Mouse (Mus musculus) heart, embryonic 16.5 days (tissue): Measurements from ENCODE around the gene Dapk3. TPM values are rescaled to one million over a fixed set of nuclear protein-coding genes. Genes with fewer than 3 reads are reported as not detected.

Experiments used
- ATAC-seq: fragments of 200-750 bp; cut with Nextera tagmentation; replicated peaks from 2 replicates; pipeline ENCODE4 v1.8.0; 2017; ENCODE audit warnings: moderate number of reproducible peaks; ENCODE audit not compliant: insufficient read depth, low FRiP score; ENCODE audit errors: extremely low read depth
- H3K27ac ChIP-seq: fragments of 300-500 bp; sonication (generic); 2 replicates; pipeline ENCODE4 v1.5.1; 2014; ENCODE audit warnings: mild to moderate bottlenecking, low read length, control low read depth, moderate library complexity
- H3K27me3 ChIP-seq: fragments of 300-500 bp; sonication (generic); 2 replicates; pipeline ENCODE4 v1.6.1; 2014; ENCODE audit warnings: low read length, mixed read lengths; ENCODE audit not compliant: control insufficient read depth, insufficient read depth
- H3K36me3 ChIP-seq: fragments of 300-500 bp; sonication (generic); 2 replicates; pipeline ENCODE4 v1.6.1; 2014; ENCODE audit not compliant: control insufficient read depth, insufficient read depth
- H3K4me1 ChIP-seq: fragments of 300-500 bp; sonication (generic); 2 replicates; pipeline ENCODE4 v1.6.1; 2014; ENCODE audit warnings: low read length, mixed read lengths; ENCODE audit not compliant: control insufficient read depth, insufficient read depth
- H3K4me2 ChIP-seq: fragments of 300-500 bp; sonication (generic); 2 replicates; pipeline ENCODE4 v1.6.1; 2014; ENCODE audit warnings: low read depth, mild to moderate bottlenecking, control low read depth, low read length
- H3K4me3 ChIP-seq: fragments of 300-500 bp; sonication (generic); 2 replicates; pipeline ENCODE4 v1.5.1; 2014; ENCODE audit warnings: mild to moderate bottlenecking, control low read depth, low read length
- H3K9ac ChIP-seq: fragments of 300-500 bp; sonication (generic); 2 replicates; pipeline ENCODE4 v1.6.1; 2014; ENCODE audit warnings: low read length, control low read depth
- H3K9me3 ChIP-seq: fragments of 300-500 bp; sonication (generic); replicated peaks from 2 replicates; pipeline ENCODE4 v1.6.1; 2016; ENCODE audit warnings: low read length; ENCODE audit not compliant: control insufficient read depth
- WGBS: fragments of 180-500 bp; shearing (Covaris S2); extraction: QIAGEN DNeasy Blood & Tissue Kit; methylation state at CpG from one replicate; pipeline ENCODE4 v1.1.7; 2014; 5-methylcytosine and 5-hydroxymethylcytosine counted together
- polyA plus RNA-seq: library from polyadenylated mRNA; unstranded; fragments of >200 nt; fragmentation: Nextera tagmentation; extraction: Ambion mirVana; gene quantifications from 2 replicates; pipeline ENCODE4 v1.2.1, GENCODE M21; 2015

Dapk3 gene
- polyA plus RNA-seq, 1 experiment from 2014 or later = 40.2 TPM

GRCm38 (mm10) chr10:81192968-81193501 lies 10.2 kb downstream of the Dapk3 start:
- Histone ChIP-seq H3K4me3 (peak overlapping the region; percentile 68), H3K4me1 (peaks cover 24% of the 10 kb centered on the region), H3K36me3 (peaks cover 9% of the 10 kb centered on the region), H3K27me3 (0 out of 2 replicates have a peak, but pooled peaks cover 7% of the 10 kb centered on the region), H3K4me2 (peak overlapping the region; percentile 96), H3K9me3 (no peaks in the 10 kb centered on the region), H3K9ac (peak overlapping the region; percentile 90), H3K27ac (peak overlapping the region; percentile 100)
- 4% methylated on average over 19 of the region's 19 CpGs for WGBS
- ATAC-seq = no peak; the same call in 1 of the 2 replicates

DNA sequence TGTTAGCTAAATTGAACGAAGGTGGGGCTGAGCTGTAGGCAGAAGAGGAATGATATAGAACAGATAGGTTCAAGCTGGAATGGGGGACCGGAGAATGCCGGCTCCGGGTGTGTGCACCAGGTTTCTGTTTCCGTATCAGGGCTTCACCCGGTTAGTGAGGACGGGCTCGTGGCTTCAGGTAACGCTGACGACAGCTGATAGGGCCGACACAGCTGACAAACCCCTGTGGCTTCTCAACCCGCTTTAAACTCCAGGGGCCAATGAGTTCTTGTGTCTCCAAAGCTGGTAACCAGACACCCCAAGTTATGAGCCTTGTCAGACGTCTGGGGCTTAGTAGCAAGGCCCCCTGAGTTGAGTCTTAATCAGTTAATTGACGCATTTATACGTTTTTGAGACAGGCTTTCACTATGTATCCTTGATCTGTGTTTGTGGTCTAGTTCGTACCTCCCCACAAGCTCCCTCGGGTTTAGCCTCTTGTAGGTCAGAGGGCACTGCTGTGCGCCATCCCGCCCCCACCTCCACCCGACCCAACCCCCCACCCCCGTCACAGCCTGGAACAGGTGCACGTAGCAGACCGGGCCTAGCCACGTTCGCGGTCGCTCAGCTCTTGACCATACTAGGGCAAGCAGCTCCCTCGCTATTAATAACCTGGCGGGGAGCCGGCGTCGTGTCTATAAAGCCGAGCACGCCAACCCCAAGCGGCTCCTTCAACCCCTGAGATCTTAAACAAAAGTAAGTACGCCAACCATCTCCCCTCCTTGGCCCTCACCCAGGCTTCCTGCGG lies 11.4 kb downstream of the Dapk3 start:
- peak; percentile 68 for ATAC-seq
- H3K4me1 ChIP-seq = peaks cover 30% of the 10 kb centered on the region
- WGBS = 5% methylated on average over 37 of the region's 37 CpGs

DNA sequence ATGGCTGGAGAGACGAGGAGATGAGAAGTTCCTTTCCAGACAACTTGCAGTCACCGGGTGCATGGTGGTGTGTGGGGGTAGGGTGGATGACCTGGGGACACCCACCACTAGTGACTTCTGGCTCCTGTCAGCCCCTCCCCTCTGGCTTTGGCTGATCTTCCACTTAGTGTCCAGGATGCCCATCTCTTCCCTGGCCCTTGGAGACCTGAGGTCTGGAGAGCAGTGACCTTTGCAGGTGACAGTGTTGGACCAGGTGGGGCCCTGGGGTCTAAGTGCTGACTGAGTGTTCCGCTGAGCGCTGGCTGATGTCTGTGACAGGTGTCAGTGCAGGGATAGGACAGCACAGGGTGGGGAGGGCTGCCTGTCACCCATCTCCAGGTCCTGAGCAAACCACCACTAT lies 12.5 kb downstream of the Dapk3 start:
- WGBS = 30% methylated on average over 4 of the region's 4 CpGs

More for the DNA sequence above, 11.4 kb downstream of the Dapk3 start:
- Histone ChIP-seq H3K27me3 (0 out of 2 replicates have a peak, but pooled peaks cover 7% of the 10 kb centered on the region), H3K4me2 (peak overlapping the region; percentile 77), H3K9me3 (no peaks in the 10 kb centered on the region), H3K36me3 (peaks cover 6% of the 10 kb centered on the region), H3K4me3 (peak overlapping the region; percentile 61), H3K9ac (peak overlapping the region; percentile 86), H3K27ac (peak overlapping the region; percentile 100)

DNA sequence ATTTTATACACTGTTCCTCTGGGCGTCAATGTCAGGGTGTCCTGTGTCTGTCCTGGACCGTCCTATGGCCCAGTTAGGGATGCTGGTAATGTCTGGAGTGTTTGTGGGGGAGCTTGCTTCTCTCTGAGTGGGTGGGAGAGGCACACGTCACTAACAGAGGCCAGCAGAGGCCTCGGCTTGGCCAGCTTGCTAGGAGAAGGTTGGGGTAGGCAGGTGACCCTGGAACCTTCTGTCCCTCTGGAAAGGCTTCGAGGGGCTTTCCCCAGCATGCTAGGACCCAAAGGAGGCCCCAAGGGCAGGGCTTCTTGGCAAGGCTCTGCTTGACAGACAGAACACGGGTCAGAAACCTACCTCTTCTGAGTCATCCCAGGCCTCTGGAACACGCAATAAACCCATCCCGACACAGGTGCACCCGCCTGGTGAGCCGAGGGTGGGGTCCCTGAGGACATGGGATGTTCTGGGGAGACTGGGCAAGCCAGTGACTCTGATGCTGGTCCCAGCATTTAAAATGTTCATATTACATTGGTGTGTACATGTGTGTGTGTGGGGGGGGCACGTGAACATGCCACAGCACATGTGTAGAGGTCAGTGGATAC lies 13.8 kb downstream of the Dapk3 start:
- 42% methylated on average over 11 of the region's 11 CpGs for WGBS
- peak overlapping the region; percentile 86 for H3K9ac ChIP-seq
- H3K27me3 ChIP-seq = 0 out of 2 replicates have a peak, but pooled peaks cover 7% of the 10 kb centered on the region
- no peaks in the 10 kb centered on the region for H3K9me3 ChIP-seq
- H3K4me1 ChIP-seq = peaks cover 43% of the 10 kb centered on the region
- no peaks in the 10 kb centered on the region for H3K36me3 ChIP-seq
- peak overlapping the region; percentile 100 for H3K27ac ChIP-seq
- peak overlapping the region; percentile 61 for H3K4me3 ChIP-seq
- peak overlapping the region; percentile 77 for H3K4me2 ChIP-seq
- no peak for ATAC-seq

More for the DNA sequence above, 12.5 kb downstream of the Dapk3 start:
- Histone ChIP-seq H3K4me3 (peak overlapping the region; percentile 61), H3K27ac (peak overlapping the region; percentile 100), H3K4me1 (peaks cover 35% of the 10 kb centered on the region), H3K27me3 (0 out of 2 replicates have a peak, but pooled peaks cover 7% of the 10 kb centered on the region), H3K36me3 (peaks cover 2% of the 10 kb centered on the region; the same call in 1 of the 2 replicates), H3K9ac (peak overlapping the region; percentile 86), H3K9me3 (no peaks in the 10 kb centered on the region), H3K4me2 (peak overlapping the region; percentile 77)
- no peak for ATAC-seq

DNA sequence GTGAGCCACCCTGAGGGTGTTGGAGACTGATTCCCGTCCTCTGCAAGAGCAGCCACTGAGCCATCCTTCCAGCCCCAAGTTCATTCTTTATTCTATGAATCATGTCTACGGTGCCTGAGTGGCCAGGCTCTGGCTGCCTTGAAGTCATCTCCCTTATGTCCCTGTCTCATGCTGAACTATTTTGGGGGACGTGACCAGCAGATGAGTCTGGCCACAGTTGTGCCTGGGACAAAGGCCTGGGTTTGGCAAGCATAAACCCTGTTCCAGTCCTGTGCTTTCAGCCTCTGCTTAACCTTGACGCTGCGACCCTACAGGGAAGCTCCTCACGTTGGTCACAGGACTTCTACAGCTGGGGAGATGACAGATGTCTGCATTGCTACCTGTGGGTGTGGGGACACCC lies 14.5 kb downstream of the Dapk3 start:
- Histone ChIP-seq H3K4me1 (peaks cover 40% of the 10 kb centered on the region), H3K27me3 (0 out of 2 replicates have a peak, but pooled peaks cover 7% of the 10 kb centered on the region), H3K4me3 (peak overlapping the region; percentile 61), H3K36me3 (no peaks in the 10 kb centered on the region), H3K9me3 (no peaks in the 10 kb centered on the region), H3K27ac (peak overlapping the region; percentile 100), H3K9ac (peak overlapping the region; percentile 86), H3K4me2 (peak overlapping the region; percentile 77)
- no peak for ATAC-seq
- WGBS = 29% methylated on average over 6 of the region's 6 CpGs

- no peak overlapping the region for H3K4me3 ChIP-seq
- 0 out of 2 replicates have a peak, but pooled peaks cover 7% of the 10 kb centered on the region for H3K27me3 ChIP-seq
- 2% methylated on average over 9 of the region's 9 CpGs for WGBS
- H3K4me2 ChIP-seq = peak overlapping the region; percentile 36; the same call in 1 of the 2 replicates
- peak overlapping the region; percentile 96 for H3K27ac ChIP-seq
- peaks cover 42% of the 10 kb centered on the region for H3K4me1 ChIP-seq
- peak overlapping the region; percentile 86 for H3K9ac ChIP-seq
- no peaks in the 10 kb centered on the region for H3K9me3 ChIP-seq
- H3K36me3 ChIP-seq = no peaks in the 10 kb centered on the region
- no peak for ATAC-seq
Observed at GRCm38 (mm10) chr10:81198230-81198629, 15.4 kb downstream of the Dapk3 start.

GRCm38 (mm10) chr10:81198990-81199389 lies 16.2 kb downstream of the Dapk3 start:
- Histone ChIP-seq H3K9ac (peak overlapping the region; percentile 75), H3K9me3 (no peaks in the 10 kb centered on the region), H3K4me2 (peak overlapping the region; percentile 7; the same call in 1 of the 2 replicates), H3K4me1 (peaks cover 44% of the 10 kb centered on the region), H3K27me3 (0 out of 2 replicates have a peak, but pooled peaks cover 7% of the 10 kb centered on the region), H3K36me3 (no peaks in the 10 kb centered on the region), H3K4me3 (no peak overlapping the region), H3K27ac (peak overlapping the region; percentile 96)
- ATAC-seq = no peak
- 78% methylated on average over 6 of the region's 6 CpGs for WGBS

DNA sequence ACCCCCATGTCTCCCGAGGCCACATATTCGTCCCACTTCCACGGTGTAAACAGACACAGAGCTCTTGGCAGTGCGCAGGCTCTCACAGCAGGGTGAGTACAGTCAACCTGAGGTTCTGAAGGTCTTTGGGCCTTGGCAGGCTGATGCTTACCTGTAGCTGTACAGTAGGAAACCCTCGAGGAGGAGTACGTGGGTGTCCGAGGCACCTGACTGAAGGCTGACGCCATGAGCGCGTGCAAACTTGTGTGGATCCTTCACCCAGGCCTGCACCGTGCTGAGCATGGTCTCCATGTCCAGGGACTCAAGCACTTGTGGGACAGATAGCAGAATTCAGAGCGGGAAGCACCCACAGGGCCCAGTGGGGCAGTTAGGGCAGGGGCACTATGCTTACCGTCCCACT lies 17.3 kb downstream of the Dapk3 start:
- H3K4me1 ChIP-seq = peaks cover 42% of the 10 kb centered on the region
- 69% methylated on average over 13 of the region's 13 CpGs for WGBS
- peak overlapping the region; percentile 7; the same call in 1 of the 2 replicates for H3K4me2 ChIP-seq
- 0 out of 2 replicates have a peak, but pooled peaks cover 5% of the 10 kb centered on the region for H3K27me3 ChIP-seq
- H3K27ac ChIP-seq = peak overlapping the region; percentile 96
- no peak overlapping the region for H3K4me3 ChIP-seq
- ATAC-seq = no peak
- H3K9me3 ChIP-seq = no peaks in the 10 kb centered on the region
- H3K9ac ChIP-seq = peak overlapping the region; percentile 75
- no peaks in the 10 kb centered on the region for H3K36me3 ChIP-seq
